Mouse (Mus musculus): ENCODE measurements around the gene Mamdc4. TPM values are rescaled to one million over a fixed set of nuclear protein-coding genes. Genes with fewer than 3 reads are reported as not detected.
"Not testable (repeated sequence)": the region's sequence is repeated elsewhere in the genome, so short reads cannot be mapped to it uniquely, and the experiment has no call there.

Gene Mamdc4
- total and polyA plus RNA-seq, 2 experiments = 2.0 to 7.8 TPM

GRCm38 (mm10) chr2:25560551-25560950, 14.1 kb downstream of the Mamdc4 start:
- 91% methylated on average over 8 of the region's 8 CpGs for WGBS
- Histone ChIP-seq H3K79me2 (ENCODE audit: control insufficient read depth, insufficient read depth, low read length) (peaks cover 19% of the 10 kb centered on the region), H3K9ac (ENCODE audit: low read depth, low read length) (no peak overlapping the region), H3K27ac (replicated peaks; ENCODE audit: insufficient read depth, low read depth, low read length) (no peak overlapping the region), H3K4me3 (ENCODE audit: insufficient read depth, low read depth, low read length) (no peak overlapping the region), H3K4me1 (ENCODE audit: control insufficient read depth, insufficient read depth, low read length) (peaks cover 10% of the 10 kb centered on the region), H3K27me3 (ENCODE audit: control insufficient read depth, insufficient read depth, low read length) (no peaks in the 10 kb centered on the region), H3K36me3 (ENCODE audit: control insufficient read depth, insufficient read depth, low read length) (peaks cover 35% of the 10 kb centered on the region)
- TF ChIP-seq POLR2A (IDR thresholded peaks at IDR 0.05; ENCODE audit: extremely low read depth, insufficient read depth, low read length) = no peak
- TF ChIP-seq CTCF (IDR thresholded peaks at IDR 0.05; ENCODE audit: low read depth, low read length) = no peak
- no peak for DNase-seq (ENCODE audit: extremely low read depth, low read depth, low spot score)

GRCm38 (mm10) chr2:25558774-25559173, 15.9 kb downstream of the Mamdc4 start:
- peaks cover 35% of the 10 kb centered on the region for H3K36me3 ChIP-seq (ENCODE audit: control insufficient read depth, insufficient read depth, low read length)
- 14% methylated on average over 6 of the region's 6 CpGs for WGBS
- peak overlapping the region; percentile 70 for H3K4me3 ChIP-seq (ENCODE audit: insufficient read depth, low read depth, low read length)
- peaks cover 10% of the 10 kb centered on the region for H3K4me1 ChIP-seq (ENCODE audit: control insufficient read depth, insufficient read depth, low read length)
- peak; percentile 83 for DNase-seq (ENCODE audit: extremely low read depth, low read depth, low spot score)
- peak overlapping the region; percentile 93 for H3K9ac ChIP-seq (ENCODE audit: low read depth, low read length)
- peak overlapping the region; percentile 94 for H3K27ac ChIP-seq (replicated peaks; ENCODE audit: insufficient read depth, low read depth, low read length)
- no peaks in the 10 kb centered on the region for H3K27me3 ChIP-seq (ENCODE audit: control insufficient read depth, insufficient read depth, low read length)
- H3K79me2 ChIP-seq (ENCODE audit: control insufficient read depth, insufficient read depth, low read length) = peaks cover 19% of the 10 kb centered on the region
- TF ChIP-seq POLR2A (IDR thresholded peaks at IDR 0.05; ENCODE audit: extremely low read depth, insufficient read depth, low read length) = no peak
- TF ChIP-seq CTCF (IDR thresholded peaks at IDR 0.05; ENCODE audit: low read depth, low read length) = no peak

- H3K4me3 ChIP-seq (ENCODE audit: insufficient read depth, low read depth, low read length) = peak overlapping the region; percentile 70
- WGBS = under 1% methylated on average over 24 of the region's 24 CpGs
These were observed 16.7 kb downstream of the Mamdc4 start for GRCm38 (mm10) chr2:25557964-25558360.

GRCm38 (mm10) chr2:25557221-25557963, 17.3 kb downstream of the Mamdc4 start, which contains the start of gene Edf1:
Edf1 (plus strand) TSS chr2:25557847.
- Histone ChIP-seq H3K27ac (replicated peaks; ENCODE audit: insufficient read depth, low read depth, low read length) (peak within 1 kb of the TSS; percentile 94), H3K79me2 (ENCODE audit: control insufficient read depth, insufficient read depth, low read length) (peaks cover 19% of the 10 kb centered on the region), H3K36me3 (ENCODE audit: control insufficient read depth, insufficient read depth, low read length) (peaks cover 28% of the 10 kb centered on the region), H3K4me3 (ENCODE audit: insufficient read depth, low read depth, low read length) (peak within 1 kb of the TSS; percentile 78), H3K27me3 (ENCODE audit: control insufficient read depth, insufficient read depth, low read length) (no peaks in the 10 kb centered on the region), H3K9ac (ENCODE audit: low read depth, low read length) (peak within 1 kb of the TSS; percentile 93), H3K4me1 (ENCODE audit: control insufficient read depth, insufficient read depth, low read length) (peaks cover 10% of the 10 kb centered on the region)
- 1% methylated on average over 61 of the region's 61 CpGs for WGBS
- TF ChIP-seq POLR2A (IDR thresholded peaks at IDR 0.05; ENCODE audit: extremely low read depth, insufficient read depth, low read length) (peak; percentile 53; the same call in 1 of the 2 replicates), CTCF (IDR thresholded peaks at IDR 0.05; ENCODE audit: low read depth, low read length) (no peak)
- DNase-seq (ENCODE audit: extremely low read depth, low read depth, low spot score) = peak; percentile 79

More at GRCm38 (mm10) chr2:25557964-25558360, 16.7 kb downstream of the Mamdc4 start:
- peaks cover 33% of the 10 kb centered on the region for H3K36me3 ChIP-seq (ENCODE audit: control insufficient read depth, insufficient read depth, low read length)
- TF ChIP-seq CTCF (IDR thresholded peaks at IDR 0.05; ENCODE audit: low read depth, low read length) = no peak
- TF ChIP-seq POLR2A (IDR thresholded peaks at IDR 0.05; ENCODE audit: extremely low read depth, insufficient read depth, low read length) = no peak
- H3K4me1 ChIP-seq (ENCODE audit: control insufficient read depth, insufficient read depth, low read length) = peaks cover 10% of the 10 kb centered on the region
- peak overlapping the region; percentile 94 for H3K27ac ChIP-seq (replicated peaks; ENCODE audit: insufficient read depth, low read depth, low read length)
- peaks cover 19% of the 10 kb centered on the region for H3K79me2 ChIP-seq (ENCODE audit: control insufficient read depth, insufficient read depth, low read length)
- H3K9ac ChIP-seq (ENCODE audit: low read depth, low read length) = peak overlapping the region; percentile 93
- H3K27me3 ChIP-seq (ENCODE audit: control insufficient read depth, insufficient read depth, low read length) = no peaks in the 10 kb centered on the region
- peak; percentile 69 for DNase-seq (ENCODE audit: extremely low read depth, low read depth, low spot score)

GRCm38 (mm10) chr2:25556296-25556695, 18.3 kb downstream of the Mamdc4 start:
- Histone ChIP-seq H3K27me3 (ENCODE audit: control insufficient read depth, insufficient read depth, low read length) (no peaks in the 10 kb centered on the region), H3K27ac (replicated peaks; ENCODE audit: insufficient read depth, low read depth, low read length) (no peak overlapping the region), H3K4me1 (ENCODE audit: control insufficient read depth, insufficient read depth, low read length) (peaks cover 10% of the 10 kb centered on the region), H3K4me3 (ENCODE audit: insufficient read depth, low read depth, low read length) (no peak overlapping the region), H3K36me3 (ENCODE audit: control insufficient read depth, insufficient read depth, low read length) (peaks cover 18% of the 10 kb centered on the region), H3K9ac (ENCODE audit: low read depth, low read length) (no peak overlapping the region), H3K79me2 (ENCODE audit: control insufficient read depth, insufficient read depth, low read length) (peaks cover 19% of the 10 kb centered on the region)
- WGBS = 62% methylated on average over 1 of the region's 1 CpGs
- TF ChIP-seq POLR2A (IDR thresholded peaks at IDR 0.05; ENCODE audit: extremely low read depth, insufficient read depth, low read length) (no peak), CTCF (IDR thresholded peaks at IDR 0.05; ENCODE audit: low read depth, low read length) (no peak)
- no peak for DNase-seq (ENCODE audit: extremely low read depth, low read depth, low spot score)

GRCm38 (mm10) chr2:25555479-25555878, 19.2 kb downstream of the Mamdc4 start:
- H3K4me1 ChIP-seq (ENCODE audit: control insufficient read depth, insufficient read depth, low read length); H3K27ac ChIP-seq (replicated peaks; ENCODE audit: insufficient read depth, low read depth, low read length); H3K9ac ChIP-seq (ENCODE audit: low read depth, low read length); H3K4me3 ChIP-seq (ENCODE audit: insufficient read depth, low read depth, low read length); DNase-seq (ENCODE audit: extremely low read depth, low read depth, low spot score); H3K36me3 ChIP-seq (ENCODE audit: control insufficient read depth, insufficient read depth, low read length); H3K27me3 ChIP-seq (ENCODE audit: control insufficient read depth, insufficient read depth, low read length): not testable (repeated sequence)
- WGBS = 65% methylated on average over 2 of the region's 2 CpGs
- H3K79me2 ChIP-seq (ENCODE audit: control insufficient read depth, insufficient read depth, low read length) = peaks cover 19% of the 10 kb centered on the region

- DNase-seq (ENCODE audit: extremely low read depth, low read depth, low spot score); H3K4me3 ChIP-seq (ENCODE audit: insufficient read depth, low read depth, low read length); H3K36me3 ChIP-seq (ENCODE audit: control insufficient read depth, insufficient read depth, low read length); H3K79me2 ChIP-seq (ENCODE audit: control insufficient read depth, insufficient read depth, low read length); H3K9ac ChIP-seq (ENCODE audit: low read depth, low read length); H3K27me3 ChIP-seq (ENCODE audit: control insufficient read depth, insufficient read depth, low read length); H3K27ac ChIP-seq (replicated peaks; ENCODE audit: insufficient read depth, low read depth, low read length); H3K4me1 ChIP-seq (ENCODE audit: control insufficient read depth, insufficient read depth, low read length): not testable (repeated sequence)
- WGBS = 95% methylated on average over 4 of the region's 4 CpGs
These were observed 21.4 kb downstream of the Mamdc4 start for GRCm38 (mm10) chr2:25553171-25553786.

Measured in liver, adult 2 months (tissue).